Mouse (Mus musculus) c-Kit-positive CD71-negative TER-119-negative erythroid progenitor cells, embryonic 14.5 days (primary cell): ENCODE measurements around the gene Spon1.

Experiments used
- DNase-seq: peaks from one replicate; pipeline ENCODE4 v3.0.0-alpha.2; 2013; ENCODE audit warnings: low read depth

The Spon1 gene

DNA sequence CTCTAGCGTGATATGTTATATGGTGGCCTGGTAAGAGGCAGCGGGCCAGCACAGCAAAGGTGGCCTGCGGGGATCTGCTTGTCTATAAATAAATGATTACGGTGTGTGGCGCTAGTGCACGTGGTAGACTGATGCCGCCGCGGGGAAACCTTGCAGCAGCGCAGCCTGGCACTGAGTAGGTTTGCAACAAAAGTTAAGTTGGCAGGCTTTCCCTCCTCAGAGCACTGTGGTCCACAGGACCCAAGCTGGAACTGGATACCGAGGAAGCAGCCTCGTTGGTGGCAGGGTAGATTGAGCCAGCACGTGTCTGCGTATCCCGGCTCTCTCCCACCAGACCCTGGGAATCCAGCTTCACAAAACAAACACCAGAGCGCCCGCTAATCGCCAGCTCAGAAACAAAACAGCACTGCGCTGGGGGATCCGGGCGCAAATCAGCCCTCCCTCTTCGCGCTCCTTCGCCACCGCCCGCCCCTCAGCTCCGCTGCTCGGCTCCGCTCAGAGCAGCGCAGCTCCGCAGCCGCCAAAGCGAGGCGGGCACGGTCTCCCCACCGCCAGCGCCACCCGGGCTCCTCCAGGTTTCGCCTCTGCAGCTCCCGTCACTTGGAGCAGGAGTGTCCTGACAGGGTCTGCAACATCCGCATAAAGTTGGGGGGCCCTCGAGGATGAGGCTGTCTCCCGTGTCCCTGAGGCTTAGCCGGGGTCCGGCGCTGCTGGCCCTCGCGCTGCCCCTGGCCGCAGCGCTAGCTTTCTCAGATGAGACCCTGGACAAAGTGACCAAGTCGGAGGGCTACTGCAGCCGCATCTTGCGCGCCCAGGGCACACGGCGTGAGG, at the start of gene Spon1:
TSS of gene Spon1 (plus strand) at position 332 of the 831 bp plus-strand sequence.
- DNase-seq, result no peak

GRCm38 (mm10) chr7:113721994-113722393, 43.8 kb upstream of the Spon1 start:
- DNase-seq, result no peak

- DNase-seq, result no peak
Observed at GRCm38 (mm10) chr7:113723905-113724304, 41.9 kb upstream of the Spon1 start.

DNA sequence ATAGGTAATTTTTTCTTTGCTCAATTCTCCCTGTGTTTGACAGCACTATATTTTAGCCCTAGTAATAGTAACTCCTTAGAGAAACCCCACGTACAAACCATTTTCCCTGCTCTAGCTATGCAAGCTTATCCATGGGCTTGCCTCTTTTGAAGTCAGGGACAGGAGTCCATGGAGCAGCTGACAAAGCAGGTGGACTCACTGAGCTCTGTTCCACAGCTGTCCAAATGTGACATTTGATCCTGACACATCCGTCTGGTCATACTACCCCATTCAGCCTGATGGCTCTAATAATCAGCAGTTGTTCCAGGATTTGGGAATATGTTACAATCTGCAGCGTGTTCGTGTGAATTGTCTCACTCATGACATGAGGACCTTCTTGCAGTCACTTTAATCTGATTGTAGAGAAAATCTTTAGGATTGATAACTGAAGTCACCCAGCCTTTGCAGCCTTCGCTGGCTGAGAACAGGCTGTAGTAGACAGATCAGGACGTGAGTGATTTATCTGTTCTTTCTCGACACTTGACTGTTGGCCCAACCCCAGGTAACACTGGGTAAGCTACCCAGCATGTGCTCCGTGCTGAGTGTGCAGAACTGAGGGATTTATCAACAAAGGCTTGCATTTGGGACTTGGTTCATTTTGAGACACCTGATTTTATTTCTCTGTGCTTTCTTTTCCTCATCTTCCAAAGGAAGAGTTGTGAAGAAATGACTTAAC, 37.6 kb upstream of the Spon1 start:
- DNase-seq, result no peak

GRCm38 (mm10) chr7:113728926-113729325, 36.9 kb upstream of the Spon1 start:
- no peak for DNase-seq

DNA sequence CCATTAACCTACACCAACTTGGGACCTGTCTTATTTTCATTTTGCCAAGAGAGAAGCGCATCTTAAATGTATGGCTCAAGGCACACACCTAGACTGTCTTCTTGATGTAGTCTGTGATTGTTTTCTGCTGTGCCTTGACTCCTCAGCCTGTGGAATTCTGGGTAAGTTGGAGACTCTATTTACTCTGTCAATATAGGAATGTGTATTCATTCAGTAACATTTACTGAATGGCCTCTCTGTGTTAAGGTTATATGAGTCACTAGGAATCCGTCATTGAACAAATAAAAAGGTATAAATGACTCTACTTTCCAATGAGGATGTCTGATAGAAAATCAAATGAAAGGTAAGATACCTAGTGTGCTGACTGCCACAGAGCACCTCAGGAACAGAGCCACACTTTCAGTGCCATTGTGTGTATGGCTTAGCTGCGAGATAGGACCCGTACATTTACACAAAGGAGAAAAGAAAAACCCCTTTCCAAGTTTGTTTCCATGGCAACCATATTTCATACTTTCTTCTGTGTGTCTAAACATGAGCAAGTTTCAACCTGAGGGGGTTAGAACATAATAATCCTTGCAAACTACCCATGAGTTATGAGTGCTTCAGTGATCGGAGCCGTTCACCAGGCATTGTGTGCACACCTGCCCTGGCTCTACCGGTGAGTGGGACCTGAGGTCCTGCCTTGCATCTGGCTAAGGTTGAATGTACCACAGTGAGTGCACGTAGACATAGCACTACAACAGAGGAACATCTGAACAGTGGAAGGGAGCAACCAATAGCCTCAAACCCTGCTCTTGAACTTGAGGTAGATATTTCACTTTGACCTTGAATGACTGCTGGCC, 35.2 kb upstream of the Spon1 start:
- no peak for DNase-seq

DNA sequence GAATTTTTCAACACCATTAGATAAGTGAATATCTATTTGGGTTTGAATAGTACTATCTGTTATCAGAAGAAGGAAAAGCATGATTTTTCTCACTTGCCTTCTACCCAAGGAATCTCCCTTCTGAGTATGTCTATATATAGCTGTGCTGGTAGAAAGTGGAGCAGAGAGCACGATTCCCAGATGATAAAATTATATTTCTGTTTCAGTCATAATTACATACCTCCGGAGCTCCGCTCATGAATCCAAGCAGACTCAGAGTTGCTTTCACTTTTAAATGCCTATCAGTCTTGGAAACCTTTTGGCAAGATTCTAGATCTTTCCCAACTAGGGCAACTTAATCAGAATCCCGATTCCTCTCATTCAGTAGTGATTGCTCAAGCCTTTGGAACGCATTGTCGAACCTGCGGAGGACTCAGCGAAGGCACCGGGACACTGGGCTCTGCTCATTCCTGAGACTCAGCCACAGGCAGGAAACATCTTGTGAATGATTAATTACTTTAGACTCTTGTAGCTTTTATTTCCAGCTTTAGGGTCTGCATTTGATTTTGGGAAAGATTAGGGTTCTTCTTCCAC, 27.9 kb upstream of the Spon1 start:
- no peak for DNase-seq

DNA sequence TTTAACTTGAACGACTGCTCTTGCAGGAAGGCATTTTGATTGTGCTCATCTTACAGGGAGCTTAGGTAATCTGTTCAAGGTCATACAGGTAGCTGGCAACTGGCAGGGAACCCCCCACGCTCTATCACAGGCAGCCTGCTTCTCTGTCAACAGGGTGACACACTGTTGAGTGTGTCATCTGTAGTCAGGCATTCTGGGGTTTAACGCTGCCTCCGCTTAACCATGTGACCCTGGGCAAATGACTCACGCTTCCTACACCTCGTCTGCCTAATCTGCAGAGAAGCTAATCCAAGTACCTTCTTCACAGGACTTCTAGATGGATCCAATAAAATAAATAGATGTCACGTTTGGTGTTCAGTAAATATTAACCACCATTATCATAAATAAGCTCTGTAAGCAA, 26.6 kb upstream of the Spon1 start:
- DNase-seq, result no peak

DNA sequence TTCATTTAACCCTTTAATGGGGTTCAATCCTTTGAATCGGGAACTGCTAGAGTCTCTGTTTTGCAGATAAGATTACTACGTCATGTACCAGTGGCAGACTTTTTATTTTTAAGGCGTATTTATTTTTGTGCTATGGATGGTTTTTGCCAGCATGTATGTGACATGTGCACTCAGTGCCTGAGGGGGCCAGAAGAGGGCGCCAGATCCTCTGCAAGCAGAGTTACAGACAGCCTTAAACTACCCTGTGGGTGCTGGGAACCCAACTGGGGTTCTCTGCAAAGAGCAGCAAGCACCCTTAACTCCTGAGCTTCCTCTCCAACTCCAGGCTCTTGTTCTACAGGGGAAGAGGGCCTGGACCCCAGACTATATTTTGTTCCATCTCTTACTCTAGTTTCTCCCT, 23.2 kb upstream of the Spon1 start:
- DNase-seq, result no peak

- DNase-seq, result no peak
Observed at GRCm38 (mm10) chr7:113743982-113744381, 21.8 kb upstream of the Spon1 start.

GRCm38 (mm10) chr7:113756616-113757015, 9.2 kb upstream of the Spon1 start:
- no peak for DNase-seq

DNA sequence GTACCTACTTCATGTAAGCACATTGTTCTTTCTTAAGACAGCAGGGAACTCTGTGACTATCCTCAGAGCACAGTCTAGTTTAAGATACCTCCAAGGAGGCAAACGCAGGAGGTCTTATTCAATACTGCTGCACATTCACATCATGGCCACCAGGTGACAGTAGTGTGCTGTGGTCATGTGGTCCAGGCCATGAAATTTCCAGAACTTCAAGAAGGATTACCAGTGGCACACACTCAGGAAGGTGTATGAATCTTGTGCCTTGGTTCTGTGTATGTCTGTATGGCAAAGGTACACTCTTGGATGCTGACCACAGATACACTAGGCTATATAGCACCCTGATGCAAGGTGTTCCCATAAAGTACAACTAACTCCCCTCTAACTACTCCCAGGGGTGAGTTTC, 6.6 kb upstream of the Spon1 start:
- DNase-seq, result peak; percentile 26

DNA sequence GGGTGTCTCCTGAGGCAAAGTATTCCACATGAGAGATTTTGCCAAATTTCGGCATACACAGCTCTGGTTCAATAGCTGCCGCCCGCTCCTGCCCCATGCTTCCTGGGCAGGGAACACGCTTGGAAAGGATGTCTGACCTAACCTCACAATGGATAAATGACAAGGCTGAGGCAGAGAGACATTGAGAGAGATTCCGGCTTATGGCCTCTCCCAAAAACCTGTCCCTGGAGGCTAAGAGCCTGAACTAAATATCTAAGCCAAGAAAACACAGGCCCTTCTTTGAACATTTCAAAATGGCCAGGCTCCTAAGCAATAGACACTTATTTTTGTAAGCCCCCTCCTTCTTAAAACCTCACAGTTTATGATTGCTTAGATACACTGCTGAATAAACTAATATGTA, 665 bp upstream of the Spon1 start:
- no peak for DNase-seq

DNA sequence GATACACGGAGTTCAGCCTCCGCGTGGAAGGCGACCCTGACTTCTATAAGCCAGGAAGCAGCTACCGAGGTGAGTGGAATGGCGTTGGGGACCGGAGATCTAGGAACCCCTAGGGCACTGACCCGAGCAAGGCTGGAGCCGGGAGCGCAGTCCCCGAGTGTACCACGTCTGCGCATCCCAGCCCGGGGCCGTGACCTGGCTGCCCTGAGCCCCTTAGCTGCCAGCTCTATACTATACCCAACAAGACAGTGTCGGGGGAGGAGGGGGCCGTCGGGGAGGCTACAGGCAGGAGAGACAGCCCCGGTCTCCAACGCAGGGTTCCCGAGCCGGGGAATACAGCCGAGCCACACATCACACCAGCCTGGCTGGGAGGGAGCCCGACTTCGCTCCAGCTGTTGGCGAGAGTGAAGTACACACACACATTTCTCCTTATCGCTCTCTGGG, 722 bp downstream of the Spon1 start:
- no peak for DNase-seq

- DNase-seq, result no peak
Observed at GRCm38 (mm10) chr7:113767546-113767945, 1.7 kb downstream of the Spon1 start.

GRCm38 (mm10) chr7:113768174-113768935, 2.6 kb downstream of the Spon1 start:
- no peak for DNase-seq

- no peak for DNase-seq
Observed at GRCm38 (mm10) chr7:113769281-113769680, 3.5 kb downstream of the Spon1 start.

GRCm38 (mm10) chr7:113772135-113772534, 6.3 kb downstream of the Spon1 start:
- no peak for DNase-seq

GRCm38 (mm10) chr7:113773436-113773835, 7.6 kb downstream of the Spon1 start:
- no peak for DNase-seq

GRCm38 (mm10) chr7:113774039-113774438, 8.2 kb downstream of the Spon1 start:
- DNase-seq, result peak; percentile 19

GRCm38 (mm10) chr7:113774906-113775305, 9.1 kb downstream of the Spon1 start:
- no peak for DNase-seq
